7 mouse cellular contexts compared by ENCODE assay signal in the genomic region with DNA sequence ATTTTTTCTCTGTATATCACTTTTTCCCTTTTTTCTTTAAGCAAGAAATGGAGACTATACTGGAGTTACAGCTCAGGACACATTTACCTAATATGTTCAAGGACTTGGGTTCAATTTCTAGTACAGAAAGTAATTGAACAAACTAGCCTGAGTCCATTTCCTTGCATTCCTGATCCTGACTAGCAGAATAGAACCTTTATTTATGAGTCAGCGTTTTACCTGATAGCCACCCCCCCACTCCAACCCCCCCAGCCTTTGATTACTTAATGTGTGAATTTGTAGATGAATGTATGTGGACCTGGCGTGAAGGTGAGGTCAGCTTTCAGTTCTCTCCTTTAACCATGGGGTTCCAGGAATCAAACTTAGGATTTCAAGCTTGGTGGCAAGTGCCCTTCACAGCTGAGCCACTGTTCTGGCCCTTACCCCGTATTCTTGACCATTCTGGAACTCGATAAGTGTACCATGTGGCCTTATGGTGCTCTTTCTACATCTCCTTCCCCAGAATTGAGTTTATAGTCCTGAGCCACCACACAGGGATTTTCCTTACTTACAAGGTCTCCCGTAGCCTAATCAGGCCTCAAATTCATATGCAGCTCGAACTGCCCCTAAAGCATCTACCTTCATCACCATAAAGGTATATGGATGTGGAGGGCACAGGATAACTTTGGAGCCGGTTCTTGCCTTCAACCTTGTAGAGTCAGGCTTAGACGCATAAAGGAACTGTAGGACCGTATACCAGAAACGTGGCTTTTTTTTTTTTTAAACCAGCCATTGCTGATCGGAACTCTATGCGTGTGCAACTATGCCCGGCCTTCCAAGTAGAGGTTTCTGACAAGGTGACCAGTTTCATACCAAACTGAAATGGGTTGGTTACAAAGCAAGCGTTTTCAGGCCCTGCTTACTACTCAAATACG. TPM values are rescaled to one million over a fixed set of nuclear protein-coding genes. Genes with fewer than 3 reads are reported as not detected.
DNase-seq lines count a peak whose midpoint lies in the region; ATAC-seq and TF ChIP-seq lines count a peak whose summit lies in the region.

No protein-coding gene starts in this region.

- TF ChIP-seq CTCF in testis, adult 2 months (IDR thresholded peaks at IDR 0.05; ENCODE audit: control insufficient read depth, insufficient read depth, insufficient replicate concordance, low read depth, low read length) = no peak
- no peak for TF ChIP-seq CTCF in embryonic fibroblast, embryonic 13.5 days (IDR thresholded peaks at IDR 0.05; ENCODE audit: borderline replicate concordance, insufficient read depth, low read length)

- TF ChIP-seq POLR2A in testis, adult 2 months (IDR thresholded peaks at IDR 0.05; ENCODE audit: control insufficient read depth, low read depth, low read length) = no peak
- no peak; the same call in 1 of the 2 replicates for TF ChIP-seq POLR2A in embryonic fibroblast, embryonic 13.5 days (IDR thresholded peaks at IDR 0.05; ENCODE audit: low read depth, low read length)
- TF ChIP-seq POLR2A in limb, embryonic 14.5 days (IDR thresholded peaks at IDR 0.05; ENCODE audit: borderline replicate concordance, extremely low read depth, insufficient read depth, insufficient read length) = no peak

- H3K4me1 ChIP-seq in testis, adult 2 months (ENCODE audit: control insufficient read depth, insufficient read depth, low read length) = peaks cover 7% of the 10 kb centered on the region
- H3K4me1 ChIP-seq in embryonic fibroblast, embryonic 13.5 days (ENCODE audit: control insufficient read depth, insufficient read depth, low read length) = peaks cover 7% of the 10 kb centered on the region; the same call in 1 of the 2 replicates
- H3K4me1 ChIP-seq in limb, embryonic 14.5 days (ENCODE audit: control insufficient read depth, insufficient read depth, low read length) = peaks cover 12% of the 10 kb centered on the region
- peaks cover 12% of the 10 kb centered on the region for H3K4me1 ChIP-seq in neural tube, embryonic 14.5 days (ENCODE audit: control insufficient read depth, insufficient read depth, low read length)

- no peak for DNase-seq in testis, postnatal 10 days (ENCODE audit: low spot score)
- no peak for DNase-seq in limb, embryonic 14.5 days (ENCODE audit: low spot score)
- no peak for DNase-seq in testis, postnatal 14 days (ENCODE audit: low spot score)
- no peak for DNase-seq in right cerebral cortex, adult 18-20 months

- ATAC-seq in limb, embryonic 14.5 days (ENCODE audit: low FRiP score, low read depth) = no peak
- no peak; the same call in 1 of the 2 replicates for ATAC-seq in neural tube, embryonic 14.5 days (ENCODE audit: low read depth)

- no peaks in the 10 kb centered on the region for H3K27me3 ChIP-seq in testis, adult 2 months (ENCODE audit: control insufficient read depth, insufficient read depth, low read length)
- no peaks in the 10 kb centered on the region for H3K27me3 ChIP-seq in limb, embryonic 14.5 days (ENCODE audit: control insufficient read depth, insufficient read depth, low read length)
- H3K27me3 ChIP-seq in neural tube, embryonic 14.5 days (ENCODE audit: control insufficient read depth, insufficient read depth, low read length) = no peaks in the 10 kb centered on the region

- WGBS in limb, embryonic 14.5 days = 22% methylated on average over 15 of the region's 15 CpGs
- 26% methylated on average over 15 of the region's 15 CpGs for WGBS in neural tube, embryonic 14.5 days

- peak overlapping the region; percentile 96 for H3K27ac ChIP-seq in testis, adult 2 months (ENCODE audit: control insufficient read depth, insufficient read depth, low read depth, low read length)
- H3K27ac ChIP-seq in embryonic fibroblast, embryonic 13.5 days (ENCODE audit: insufficient read depth, low read length) = peak overlapping the region; percentile 98
- peak overlapping the region; percentile 97 for H3K27ac ChIP-seq in limb, embryonic 14.5 days (replicated peaks; ENCODE audit: low read depth, low read length)
- H3K27ac ChIP-seq in neural tube, embryonic 14.5 days (ENCODE audit: low read depth, low read length) = peak overlapping the region; percentile 92

- no peaks in the 10 kb centered on the region for H3K36me3 ChIP-seq in testis, adult 2 months (ENCODE audit: control insufficient read depth, insufficient read depth, low read length)
- peaks cover 8% of the 10 kb centered on the region; the same call in 1 of the 2 replicates for H3K36me3 ChIP-seq in limb, embryonic 14.5 days (ENCODE audit: control insufficient read depth, insufficient read depth, low read length)
- H3K36me3 ChIP-seq in neural tube, embryonic 14.5 days (ENCODE audit: control insufficient read depth, insufficient read depth, low read length) = no peaks in the 10 kb centered on the region; the same call in 1 of the 2 replicates

- H3K9me3 ChIP-seq in limb, embryonic 14.5 days (ENCODE audit: control insufficient read depth, low read length) = no peaks in the 10 kb centered on the region
- no peaks in the 10 kb centered on the region for H3K9me3 ChIP-seq in neural tube, embryonic 14.5 days (ENCODE audit: control insufficient read depth, low read length)

- peak overlapping the region; percentile 93 for H3K9ac ChIP-seq in limb, embryonic 14.5 days (ENCODE audit: low read depth, low read length, severe bottlenecking)
- peak overlapping the region; percentile 91 for H3K9ac ChIP-seq in neural tube, embryonic 14.5 days (replicated peaks; ENCODE audit: low read depth, low read length)

- H3K4me3 ChIP-seq in testis, adult 2 months (ENCODE audit: control insufficient read depth, low read depth, low read length) = peak overlapping the region; percentile 100
- H3K4me3 ChIP-seq in embryonic fibroblast, embryonic 13.5 days (ENCODE audit: insufficient read depth, low read length) = peak overlapping the region; percentile 85
- peak overlapping the region; percentile 98 for H3K4me3 ChIP-seq in limb, embryonic 14.5 days (replicated peaks; ENCODE audit: low read length)
- peak overlapping the region; percentile 98 for H3K4me3 ChIP-seq in neural tube, embryonic 14.5 days (ENCODE audit: low read depth, low read length)

- H3K4me2 ChIP-seq in limb, embryonic 14.5 days (replicated peaks; ENCODE audit: low read depth, low read length, severe bottlenecking) = peak overlapping the region; percentile 75
- peak overlapping the region; percentile 66 for H3K4me2 ChIP-seq in neural tube, embryonic 14.5 days (ENCODE audit: low read depth, low read length)

RNA-seq across cellular contexts. Expression of a gene that starts 0.9 kb away (rescaled TPM):
- 4.7 and 5.7 TPM in 2 replicates for polyA plus RNA-seq in testis, adult 2 months (2012; rRNA removed)
- polyA plus RNA-seq in embryonic fibroblast, embryonic 13.5 days (2011; ENCODE audit: insufficient read length, low read depth, missing spikeins) = 45.3 and 51.6 TPM in 2 replicates
- 13.4 and 13.5 TPM in 2 replicates for polyA plus RNA-seq in limb, embryonic 14.5 days (2012; rRNA removed)
- polyA plus RNA-seq in limb, embryonic 14.5 days (2014; fragmentation: Nextera tagmentation; extraction: Ambion mirVana) = 45.4 and 53.5 TPM in 2 replicates
- polyA plus RNA-seq in neural tube, embryonic 14.5 days (2014; fragmentation: Nextera tagmentation; extraction: Ambion mirVana) = 35.0 and 40.6 TPM in 2 replicates

RNA-seq across cellular contexts. Expression of a gene that starts 1.1 kb away (rescaled TPM):
- polyA plus RNA-seq in testis, adult 2 months (2012; rRNA removed) = 10.3 and 11.0 TPM in 2 replicates
- 9.2 and 10.0 TPM in 2 replicates for polyA plus RNA-seq in embryonic fibroblast, embryonic 13.5 days (2011; ENCODE audit: insufficient read length, low read depth, missing spikeins)
- 14.6 and 20.8 TPM in 2 replicates for polyA plus RNA-seq in limb, embryonic 14.5 days (2012; rRNA removed)
- polyA plus RNA-seq in limb, embryonic 14.5 days (2014; fragmentation: Nextera tagmentation; extraction: Ambion mirVana) = 17.2 and 23.1 TPM in 2 replicates
- 9.0 and 12.6 TPM in 2 replicates for polyA plus RNA-seq in neural tube, embryonic 14.5 days (2014; fragmentation: Nextera tagmentation; extraction: Ambion mirVana)
